Mouse (Mus musculus) erythroblast, embryonic 14.5 days (primary cell): ENCODE data around the gene Olfr728. TPM values are rescaled to one million over a fixed set of nuclear protein-coding genes. Genes with fewer than 3 reads are reported as not detected.

Experiments used
- H3K27me3 ChIP-seq: 2 replicates; pipeline ENCODE4 v1.6.1; 2012; ENCODE audit warnings: inconsistent platforms; ENCODE audit not compliant: control insufficient read depth
- H3K36me3 ChIP-seq: 2 replicates; pipeline ENCODE4 v1.6.1; 2012; ENCODE audit warnings: mild to moderate bottlenecking, inconsistent platforms; ENCODE audit not compliant: control insufficient read depth
- H3K4me1 ChIP-seq: 2 replicates; pipeline ENCODE4 v1.6.1; 2012; ENCODE audit warnings: inconsistent platforms; ENCODE audit not compliant: control insufficient read depth
- H3K4me3 ChIP-seq: replicated peaks from 2 replicates; pipeline ENCODE3; 2012; ENCODE audit warnings: moderate library complexity, mild to moderate bottlenecking, inconsistent platforms
- H3K9me3 ChIP-seq: 2 replicates; pipeline ENCODE4 v1.6.1; 2012; ENCODE audit warnings: low read length, inconsistent platforms, mixed read lengths; ENCODE audit not compliant: control insufficient read depth
- GATA1 ChIP-seq: IDR thresholded peaks from 2 replicates; pipeline ENCODE4 v1.6.1; 2012; ENCODE audit warnings: low read length, inconsistent platforms, mixed read lengths
- TAL1 ChIP-seq: IDR thresholded peaks from 3 replicates; pipeline ENCODE4 v1.6.1; 2012; ENCODE audit warnings: low read length, inconsistent platforms, mixed read lengths
- polyA plus RNA-seq: library from polyadenylated mRNA; stranded (reverse); fragments of >175 nt; gene quantifications from 2 replicates; pipeline ENCODE4 v1.2.3, GENCODE M21; 2012

The Olfr728 gene
- 0.02 TPM in 1 of 2 replicates, not detected in the other for polyA plus RNA-seq

DNA sequence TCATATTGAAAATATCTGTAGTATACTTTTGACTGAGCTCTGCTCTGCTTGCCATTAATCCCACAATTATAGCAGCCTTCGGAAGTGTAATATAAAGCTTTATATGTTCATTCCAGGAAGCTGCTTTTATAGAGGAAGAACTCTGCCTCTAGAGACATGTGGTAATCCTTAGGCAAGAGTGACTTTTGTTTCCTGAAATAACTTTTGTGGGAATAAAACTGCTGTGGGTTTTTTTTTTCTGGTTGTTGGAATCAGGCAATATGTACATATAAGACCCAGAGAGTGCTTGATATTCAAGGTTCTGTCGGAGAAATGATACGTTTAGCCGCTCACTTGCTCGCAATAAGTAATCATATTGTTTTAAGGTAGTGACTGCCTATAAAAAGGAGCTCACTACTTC is at the start of gene Olfr728:
Gene Olfr728, minus strand, starts transcription at position 101 of the 400 bp plus-strand sequence.
- no peak for TF ChIP-seq TAL1
- no peak for TF ChIP-seq GATA1
- no peaks in the 10 kb centered on the region for H3K36me3 ChIP-seq

DNA sequence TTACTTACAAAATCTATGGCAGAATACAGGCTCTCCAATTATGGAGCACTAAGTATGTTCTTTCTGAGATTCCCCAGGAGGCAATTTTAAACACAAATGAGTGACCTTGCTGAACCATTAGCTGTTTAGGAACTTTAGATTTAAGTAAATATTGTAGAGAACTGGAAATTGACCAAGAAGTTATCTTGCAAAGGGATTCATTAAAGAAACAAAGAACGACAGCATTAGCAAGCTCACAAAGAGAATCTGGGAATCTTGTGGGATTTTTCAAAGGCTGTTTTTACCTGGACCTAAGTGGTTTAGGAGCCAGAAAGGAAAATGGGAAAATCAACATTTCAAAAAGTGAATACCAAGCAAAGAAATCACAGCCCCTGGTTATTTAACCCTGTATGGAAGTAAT is 45.6 kb upstream of the Olfr728 start, which contains the start of gene Olfr730:
Gene Olfr730, minus strand, starts transcription at position 101 of the 400 bp plus-strand sequence.
- H3K4me3 ChIP-seq, result no peak within 1 kb of the TSS
- no peaks in the 10 kb centered on the region for H3K27me3 ChIP-seq
- TF ChIP-seq TAL1, result no peak
- no peak for TF ChIP-seq GATA1
- no peaks in the 10 kb centered on the region for H3K36me3 ChIP-seq
- H3K4me1 ChIP-seq, result no peaks in the 10 kb centered on the region
- peaks cover 4% of the 10 kb centered on the region for H3K9me3 ChIP-seq

More for the DNA sequence above, at the start of gene Olfr728:
- H3K27me3 ChIP-seq, result no peaks in the 10 kb centered on the region
- H3K4me1 ChIP-seq, result no peaks in the 10 kb centered on the region
- H3K4me3 ChIP-seq, result no peak within 1 kb of the TSS
- H3K9me3 ChIP-seq, result no peaks in the 10 kb centered on the region

DNA sequence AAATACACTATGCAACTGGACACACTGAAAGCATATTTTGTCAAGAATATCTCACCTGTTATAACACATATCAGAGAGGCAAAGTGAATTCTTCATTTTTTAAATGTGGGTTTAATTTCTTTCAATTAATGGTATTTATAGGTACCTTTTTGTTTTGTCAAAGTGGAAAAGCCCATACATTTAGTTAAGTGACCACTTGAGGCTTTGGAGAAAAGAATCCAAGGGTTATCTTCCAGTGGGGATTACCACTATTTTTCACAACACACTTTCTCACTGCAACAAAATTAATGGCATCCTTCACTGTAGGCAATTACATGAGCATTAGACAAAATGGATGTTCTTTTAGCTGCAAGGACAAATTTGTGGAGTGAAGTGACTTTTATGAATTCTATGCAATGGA is 10.3 kb upstream of the Olfr728 start, which contains the start of gene Olfr729:
Gene Olfr729, minus strand, starts transcription at position 101 of the 400 bp plus-strand sequence.
- Histone ChIP-seq H3K4me3 (no peak within 1 kb of the TSS), H3K4me1 (no peaks in the 10 kb centered on the region), H3K36me3 (no peaks in the 10 kb centered on the region), H3K9me3 (peaks cover 4% of the 10 kb centered on the region; the same call in 1 of the 2 replicates), H3K27me3 (no peaks in the 10 kb centered on the region)
- TF ChIP-seq TAL1, result no peak
- TF ChIP-seq GATA1, result no peak

DNA sequence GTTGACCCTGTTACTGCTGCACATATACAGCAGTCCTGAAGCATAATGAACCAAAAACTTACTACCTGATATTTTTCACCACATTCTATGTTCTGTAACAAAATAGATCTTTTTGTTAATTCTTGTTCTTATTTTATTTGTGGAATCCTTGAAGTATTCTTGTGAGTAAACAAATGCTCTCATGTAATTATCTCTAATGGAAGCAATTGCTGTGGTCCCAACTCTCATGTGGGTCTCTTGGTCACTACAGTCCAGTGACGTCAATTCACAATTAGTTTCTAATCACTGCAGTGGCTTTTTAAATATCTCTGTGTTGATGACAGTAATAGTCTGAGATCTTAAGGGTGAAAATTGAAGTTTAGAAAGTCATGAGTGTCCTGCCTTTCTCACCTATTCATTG is 19.6 kb downstream of the Olfr728 start, which contains the start of gene Olfr727:
Gene Olfr727, plus strand, starts transcription at position 301 of the 400 bp plus-strand sequence.
- Histone ChIP-seq H3K4me1 (no peaks in the 10 kb centered on the region), H3K9me3 (no peaks in the 10 kb centered on the region), H3K36me3 (no peaks in the 10 kb centered on the region), H3K4me3 (no peak within 1 kb of the TSS), H3K27me3 (no peaks in the 10 kb centered on the region)
- TF ChIP-seq TAL1 (no peak), GATA1 (no peak)

DNA sequence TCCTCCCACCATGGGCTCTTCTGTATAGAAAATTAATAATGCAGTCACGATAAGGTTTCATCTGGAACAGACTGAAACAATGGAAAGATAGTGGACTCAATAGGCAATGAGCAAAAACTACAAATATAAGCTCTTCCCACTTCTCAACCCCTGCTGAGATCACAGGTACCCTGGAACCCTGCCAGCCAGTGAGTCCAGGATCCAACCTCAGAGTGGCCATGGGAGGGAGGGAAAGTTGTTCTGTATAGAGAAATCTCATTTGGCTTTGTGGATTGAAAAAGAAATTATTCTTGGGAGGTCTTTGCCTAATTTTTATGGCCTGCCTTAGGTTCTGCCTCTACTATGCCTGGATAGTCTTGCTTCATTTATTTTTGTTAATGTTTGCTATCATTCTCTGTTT is 51.6 kb downstream of the Olfr728 start, which contains the start of gene Olfr726:
Gene Olfr726, minus strand, starts transcription at position 101 of the 400 bp plus-strand sequence.
- H3K9me3 ChIP-seq, result no peaks in the 10 kb centered on the region
- no peaks in the 10 kb centered on the region for H3K4me1 ChIP-seq
- H3K4me3 ChIP-seq, result no peak within 1 kb of the TSS
- no peaks in the 10 kb centered on the region for H3K36me3 ChIP-seq
- no peaks in the 10 kb centered on the region for H3K27me3 ChIP-seq
- TF ChIP-seq GATA1 (no peak), TAL1 (no peak)

Other genes with a start within 250 kb of the Olfr728 start
- not detected in 2 replicates for gene Olfr722, start 240.7 kb downstream of the Olfr728 start, polyA plus RNA-seq
- not detected in 2 replicates for gene Olfr723, start 210.9 kb downstream of the Olfr728 start, polyA plus RNA-seq
- not detected in 2 replicates for gene Olfr724, start 179.4 kb downstream of the Olfr728 start, polyA plus RNA-seq
- gene Olfr725, start 102.3 kb downstream of the Olfr728 start, polyA plus RNA-seq, result not detected in 2 replicates
- 0.02 TPM in 1 of 2 replicates, not detected in the other for gene Olfr726, start 51.7 kb downstream of the Olfr728 start, polyA plus RNA-seq
- gene Olfr727, start 19.5 kb downstream of the Olfr728 start, polyA plus RNA-seq, result not detected in 2 replicates
- gene Olfr729, start 10.2 kb upstream of the Olfr728 start, polyA plus RNA-seq, result not detected in 2 replicates
- 0.01 TPM in 1 of 2 replicates, not detected in the other for gene Olfr730, start 45.5 kb upstream of the Olfr728 start, polyA plus RNA-seq
- not detected in 2 replicates for gene Olfr731, start 99.2 kb upstream of the Olfr728 start, polyA plus RNA-seq
- gene Olfr732, start 141.5 kb upstream of the Olfr728 start, polyA plus RNA-seq, result not detected in 2 replicates
- gene Olfr733, start 158.8 kb upstream of the Olfr728 start, polyA plus RNA-seq, result not detected in 2 replicates
- gene Olfr734, start 184.1 kb upstream of the Olfr728 start, polyA plus RNA-seq, result not detected in 2 replicates
- not detected in 2 replicates for gene Olfr735, start 206.2 kb upstream of the Olfr728 start, polyA plus RNA-seq
- not detected in 2 replicates for gene Tlr11, start 215.2 kb upstream of the Olfr728 start, polyA plus RNA-seq
- 0.02 TPM in 1 of 2 replicates, not detected in the other for gene Olfr736, start 238.5 kb upstream of the Olfr728 start, polyA plus RNA-seq